Mouse (Mus musculus) CH12.LX (cell line): ENCODE measurements around the gene Vps18. TPM values are rescaled to one million over a fixed set of nuclear protein-coding genes. Genes with fewer than 3 reads are reported as not detected.

Experiments
- DNase-seq: peaks from one replicate; pipeline ENCODE4 v3.0.0-alpha.2; 2013; ENCODE audit errors: extremely low read depth
- H3K27ac ChIP-seq: 2 replicates; pipeline ENCODE4 v1.5.1; 2012; ENCODE audit warnings: low read depth, mild to moderate bottlenecking, control low read depth, moderate library complexity; ENCODE audit not compliant: insufficient read depth
- H3K27me3 ChIP-seq: replicated peaks from 2 replicates; pipeline ENCODE3; 2012; ENCODE audit warnings: inconsistent platforms
- H3K36me3 ChIP-seq, 2 experiments: replicated peaks in 1 of 2; 2 replicates each; pipeline versions ENCODE3 to v1.6.1; 2012; ENCODE audit warnings: inconsistent platforms in 1 of 2, low read length in 1 of 2, mild to moderate bottlenecking in 1 of 2, mixed read lengths in 1 of 2, moderate library complexity in 1 of 2; ENCODE audit not compliant: control insufficient read depth in 1 of 2, insufficient read depth in 1 of 2
- H3K4me1 ChIP-seq, 2 experiments: 2 replicates each; pipeline ENCODE4 v1.6.1; 2012; ENCODE audit warnings: inconsistent platforms in 1 of 2, moderate library complexity in 1 of 2; ENCODE audit not compliant: insufficient read depth in 2 of 2, control insufficient read depth in 1 of 2
- H3K4me2 ChIP-seq: 2 replicates; pipeline ENCODE4 v1.6.1; 2012; ENCODE audit warnings: low read depth, mild to moderate bottlenecking, control low read depth; ENCODE audit not compliant: poor library complexity, insufficient read depth, severe bottlenecking
- H3K4me3 ChIP-seq, 3 experiments: fragments of 150-350 bp in 1 of 3; sonication (generic) in 1 of 3; replicated peaks in 1 of 3; 2 replicates each; pipeline versions ENCODE3 to v1.5.1; 2011 to 2012; ENCODE audit warnings: low read depth in 2 of 3, low read length in 2 of 3, mild to moderate bottlenecking in 2 of 3, moderate library complexity in 2 of 3, control low read depth in 1 of 3, improper control_type of control experiment in 1 of 3, inconsistent platforms in 1 of 3, mixed read lengths in 1 of 3; ENCODE audit not compliant: poor library complexity in 1 of 3
- H3K79me2 ChIP-seq: replicated peaks from 2 replicates; pipeline ENCODE4 v1.6.1; 2012; ENCODE audit warnings: mild to moderate bottlenecking, moderate library complexity; ENCODE audit not compliant: control insufficient read depth, poor library complexity, insufficient read depth, severe bottlenecking; ENCODE audit errors: extremely low read depth
- H3K9ac ChIP-seq: 2 replicates; pipeline ENCODE4 v1.6.1; 2012; ENCODE audit warnings: low read depth, mild to moderate bottlenecking, control low read depth, moderate library complexity; ENCODE audit not compliant: insufficient read depth
- H3K9me3 ChIP-seq: replicated peaks from 2 replicates; pipeline ENCODE3; 2012; ENCODE audit warnings: low read length, inconsistent platforms, mixed read lengths
- CHD2 ChIP-seq: IDR thresholded peaks from 2 replicates; pipeline ENCODE4 v1.6.1; 2011; ENCODE audit warnings: low read length, improper control_type of control experiment
- CTCF ChIP-seq, 2 experiments: IDR thresholded peaks in 1 of 2; conservative IDR thresholded peaks in 1 of 2; 2 replicates each; pipeline ENCODE4 v1.5.1; 2011 to 2012; ENCODE audit warnings: low read depth in 2 of 2, low read length in 2 of 2, improper control_type of control experiment in 1 of 2, inconsistent platforms in 1 of 2, mild to moderate bottlenecking in 1 of 2, moderate library complexity in 1 of 2
- ELF1 ChIP-seq: IDR thresholded peaks from 2 replicates; pipeline ENCODE4 v1.6.1; 2014; ENCODE audit warnings: low read depth, mild to moderate bottlenecking, inconsistent platforms, low read length, improper control_type of control experiment
- EP300 ChIP-seq: IDR thresholded peaks from 2 replicates; pipeline ENCODE4 v1.6.1; 2011; ENCODE audit warnings: low read length, improper control_type of control experiment
- HCFC1 ChIP-seq: IDR thresholded peaks from 2 replicates; pipeline ENCODE4 v1.6.1; 2012; ENCODE audit warnings: low read depth, mild to moderate bottlenecking, inconsistent platforms, low read length, improper control_type of control experiment
- IRF4 ChIP-seq: IDR thresholded peaks from 2 replicates; pipeline ENCODE4 v1.6.1; 2014; ENCODE audit warnings: low read depth, mild to moderate bottlenecking, inconsistent platforms, low read length, improper control_type of control experiment
- JUN ChIP-seq: IDR thresholded peaks from 2 replicates; pipeline ENCODE4 v1.6.1; 2011; ENCODE audit warnings: low read depth, mild to moderate bottlenecking, low read length, improper control_type of control experiment, moderate library complexity; ENCODE audit not compliant: insufficient read depth
- MAFK ChIP-seq: IDR thresholded peaks from 2 replicates; pipeline ENCODE4 v1.6.1; 2011; ENCODE audit warnings: low read length, improper control_type of control experiment; ENCODE audit not compliant: insufficient replicate concordance
- MXI1 ChIP-seq: IDR thresholded peaks from 2 replicates; pipeline ENCODE4 v1.6.1; 2011; ENCODE audit warnings: mild to moderate bottlenecking, low read depth, low read length, improper control_type of control experiment
- MYC ChIP-seq: IDR thresholded peaks from 2 replicates; pipeline ENCODE4 v1.6.1; 2011; ENCODE audit warnings: low read depth, mild to moderate bottlenecking, improper control_type of control experiment, low read length
- NELFE ChIP-seq: IDR thresholded peaks from 2 replicates; pipeline ENCODE4 v1.6.1; 2011; ENCODE audit warnings: low read depth, low read length, improper control_type of control experiment
- NRF1 ChIP-seq: IDR thresholded peaks from 2 replicates; pipeline ENCODE4 v1.6.1; 2014; ENCODE audit warnings: low read depth, mild to moderate bottlenecking, inconsistent platforms, low read length, improper control_type of control experiment, moderate library complexity
- PAX5 ChIP-seq: IDR thresholded peaks from 2 replicates; pipeline ENCODE4 v1.6.1; 2012; ENCODE audit warnings: low read length, inconsistent platforms, mixed read lengths
- POLR2AphosphoS2 ChIP-seq: IDR thresholded peaks from 2 replicates; pipeline ENCODE4 v1.6.1; 2011; ENCODE audit warnings: low read depth, low read length, improper control_type of control experiment
- RAD21 ChIP-seq: IDR thresholded peaks from 2 replicates; pipeline ENCODE4 v1.6.1; 2011; ENCODE audit warnings: low read depth, mild to moderate bottlenecking, low read length, improper control_type of control experiment, moderate library complexity
- TCF12 ChIP-seq: IDR thresholded peaks from 2 replicates; pipeline ENCODE4 v1.6.1; 2014; ENCODE audit warnings: low read depth, mild to moderate bottlenecking, inconsistent platforms, low read length, improper control_type of control experiment
- UBTF ChIP-seq: IDR thresholded peaks from 2 replicates; pipeline ENCODE4 v1.6.1; 2012; ENCODE audit warnings: low read depth, mild to moderate bottlenecking, inconsistent platforms, low read length, improper control_type of control experiment, moderate library complexity
- USF2 ChIP-seq: conservative IDR thresholded peaks from 2 replicates; pipeline ENCODE4 v1.6.1; 2011; ENCODE audit warnings: low read depth, low read length, improper control_type of control experiment
- ZC3H11A ChIP-seq: IDR thresholded peaks from 2 replicates; pipeline ENCODE4 v1.6.1; 2012; ENCODE audit warnings: low read depth, mild to moderate bottlenecking, inconsistent platforms, low read length, improper control_type of control experiment
- ZKSCAN1 ChIP-seq: IDR thresholded peaks from 2 replicates; pipeline ENCODE4 v1.6.1; 2012; ENCODE audit warnings: low read depth, inconsistent platforms, low read length, improper control_type of control experiment, borderline replicate concordance
- ZNF384 ChIP-seq: IDR thresholded peaks from 2 replicates; pipeline ENCODE4 v1.6.1; 2012; ENCODE audit warnings: low read depth, low read length, improper control_type of control experiment, inconsistent platforms
- dilution Hi-C: fragments of 300-500 bp; cut with MboI; formaldehyde crosslinking; loops from 2 replicates; pipeline ENCODE4 v1.14.3; 2020; ENCODE audit warnings: low sequenced_read_pairs; ENCODE audit not compliant: extremely low pct_unique_long_range_greater_than_20kb, extremely low pct_ligation_motif_present
- in situ Hi-C: fragments of 300-500 bp; cut with MboI; formaldehyde crosslinking; loops from 3 replicates; pipeline ENCODE4 v1.14.3; 2019; ENCODE audit warnings: low sequenced_read_pairs, low pct_ligation_motif_present, low pct_unique_long_range_greater_than_20kb, mixed read lengths
- polyA plus RNA-seq: library from polyadenylated mRNA; unstranded; fragments of >175 nt; gene quantifications from 2 replicates; pipeline ENCODE4 v1.2.1, GENCODE M21; 2012; ENCODE audit warnings: low read depth; ENCODE audit not compliant: insufficient read length
- total RNA-seq, 2 experiments: library from RNA; depleted of rRNA; stranded (reverse); fragments of 300-350 nt in 1 of 2; fragments of >200 nt in 1 of 2; gene quantifications; 2 replicates each; pipeline ENCODE4 v1.2.3; 2012 to 2014

Vps18 gene
- total and polyA plus RNA-seq, 3 experiments = 8.7 to 17.9 (median 15.4) TPM

GRCm38 (mm10) chr2:119314742-119315310 is 26.3 kb downstream of the Vps18 start:
- H3K4me1 ChIP-seq = peaks cover 7 to 37% of the 10 kb centered on the region in 2 experiments; a peak in 3 of 4 replicates

GRCm38 (mm10) chr2:119318043-119318710 is 29.6 kb downstream of the Vps18 start:
- dilution Hi-C loops = no loop called here
- peaks cover 7 to 28% of the 10 kb centered on the region in 2 experiments; a peak in 3 of 4 replicates for H3K4me1 ChIP-seq
- DNase-seq = no peak

More at GRCm38 (mm10) chr2:119314742-119315310, 26.3 kb downstream of the Vps18 start:
- in situ Hi-C loops = no loop called here
- peaks cover 4% of the 10 kb centered on the region for H3K27me3 ChIP-seq
- no peak overlapping the region for H3K4me3 ChIP-seq
- H3K9me3 ChIP-seq = peaks cover 7% of the 10 kb centered on the region
- H3K36me3 ChIP-seq = no peaks in the 10 kb centered on the region
- no peak overlapping the region for H3K4me2 ChIP-seq
- no peak overlapping the region for H3K9ac ChIP-seq
- no peak for TF ChIP-seq ZNF384
- no peak for TF ChIP-seq MYC
- no peak for TF ChIP-seq NRF1
- no peak for TF ChIP-seq MXI1
- no peak for TF ChIP-seq EP300
- no peak for TF ChIP-seq ZKSCAN1
- TF ChIP-seq IRF4 = no peak
- TF ChIP-seq USF2 = no peak
- TF ChIP-seq MAFK = no peak
- TF ChIP-seq JUN = no peak
- no peak for TF ChIP-seq CTCF (conservative IDR thresholded peaks at IDR 0.05 in 1 of 2, IDR thresholded peaks at IDR 0.05 in 1 of 2; ENCODE audit: low read depth in 2 of 2, low read length in 2 of 2)
- TF ChIP-seq ELF1 = no peak
- no peak for TF ChIP-seq UBTF
- no peak for TF ChIP-seq TCF12
- no peak for TF ChIP-seq NELFE
- no peak for TF ChIP-seq ZC3H11A
- TF ChIP-seq HCFC1 = no peak
- TF ChIP-seq PAX5 = no peak
- TF ChIP-seq CHD2 = no peak
- TF ChIP-seq, all 38 proteins: peak for 0
- no peak for DNase-seq
- Histone ChIP-seq H3K79me2 (no peaks in the 10 kb centered on the region), H3K27ac (no peak overlapping the region)
- dilution Hi-C loops = no loop called here

More at GRCm38 (mm10) chr2:119318043-119318710, 29.6 kb downstream of the Vps18 start:
- no peak overlapping the region for H3K4me3 ChIP-seq
- no peak overlapping the region for H3K4me2 ChIP-seq
- H3K27ac ChIP-seq = no peak overlapping the region
- no peaks in the 10 kb centered on the region for H3K36me3 ChIP-seq
- H3K9ac ChIP-seq = no peak overlapping the region
- H3K9me3 ChIP-seq = peaks cover 20% of the 10 kb centered on the region
- no peak for TF ChIP-seq ZC3H11A
- no peak for TF ChIP-seq POLR2AphosphoS2
- TF ChIP-seq PAX5 = no peak
- no peak for TF ChIP-seq EP300
- TF ChIP-seq RAD21 = no peak
- TF ChIP-seq NELFE = no peak
- no peak for TF ChIP-seq UBTF
- peak; percentile 45; the same call in 1 of the 2 replicates for TF ChIP-seq ELF1
- no peaks in the 10 kb centered on the region for H3K79me2 ChIP-seq
- H3K27me3 ChIP-seq = peaks cover 4% of the 10 kb centered on the region
- in situ Hi-C loops = no loop called here
